Mouse (Mus musculus) neural tube, embryonic 15.5 days (tissue): ENCODE measurements around the gene Dalrd3. TPM values are rescaled to one million over a fixed set of nuclear protein-coding genes. Genes with fewer than 3 reads are reported as not detected.

Experiments
- ATAC-seq: fragments of 200-750 bp; cut with Nextera tagmentation; 2 replicates; pipeline ENCODE4 v1.8.0; 2017; ENCODE audit warnings: mild to moderate bottlenecking, moderate TSS enrichment, moderate library complexity; ENCODE audit not compliant: low FRiP score
- H3K27ac ChIP-seq: fragments of 300-500 bp; sonication (generic); replicated peaks from 2 replicates; pipeline ENCODE4 v1.5.1; 2015; ENCODE audit warnings: mild to moderate bottlenecking, inconsistent platforms
- H3K27me3 ChIP-seq: fragments of 300-500 bp; sonication (generic); replicated peaks from 2 replicates; pipeline ENCODE4 v1.6.1; 2015; ENCODE audit warnings: inconsistent platforms
- H3K36me3 ChIP-seq: fragments of 300-500 bp; sonication (generic); 2 replicates; pipeline ENCODE4 v1.6.1; 2015; ENCODE audit warnings: inconsistent platforms
- H3K4me1 ChIP-seq: fragments of 300-500 bp; sonication (generic); 2 replicates; pipeline ENCODE4 v1.6.1; 2015; ENCODE audit warnings: inconsistent platforms
- H3K4me2 ChIP-seq: fragments of 300-500 bp; sonication (generic); 2 replicates; pipeline ENCODE4 v1.6.1; 2015; ENCODE audit warnings: inconsistent platforms, mild to moderate bottlenecking, moderate library complexity
- H3K4me3 ChIP-seq: fragments of 300-500 bp; sonication (generic); replicated peaks from 2 replicates; pipeline ENCODE4 v1.5.1; 2015; ENCODE audit warnings: mild to moderate bottlenecking, inconsistent platforms
- H3K9ac ChIP-seq: fragments of 300-500 bp; sonication (generic); replicated peaks from 2 replicates; pipeline ENCODE4 v1.6.1; 2015; ENCODE audit warnings: mild to moderate bottlenecking, inconsistent platforms
- H3K9me3 ChIP-seq: fragments of 300-500 bp; sonication (generic); replicated peaks from 2 replicates; pipeline ENCODE4 v1.6.1; 2016; ENCODE audit warnings: inconsistent platforms
- WGBS: fragments of 180-500 bp; shearing (Covaris S2); methylation state at CpG from one replicate; pipeline ENCODE4 v1.1.7; 2015; ENCODE audit warnings: mixed read lengths; 5-methylcytosine and 5-hydroxymethylcytosine counted together
- polyA plus RNA-seq: library from polyadenylated mRNA; unstranded; fragments of >200 nt; fragmentation: Nextera tagmentation; extraction: Ambion mirVana; gene quantifications from 2 replicates; pipeline ENCODE4 v1.2.1, GENCODE M21; 2015

The Dalrd3 gene
- polyA plus RNA-seq, 1 experiment from 2014 or later: 285 TPM

GRCm38 (mm10) chr9:108564131-108564530, 5.6 kb upstream of the Dalrd3 start:
- H3K9me3 ChIP-seq: no peaks in the 10 kb centered on the region
- H3K9ac ChIP-seq: no peak overlapping the region
- peaks cover 41% of the 10 kb centered on the region for H3K36me3 ChIP-seq
- no peaks in the 10 kb centered on the region for H3K27me3 ChIP-seq
- H3K4me2 ChIP-seq: no peak overlapping the region
- WGBS: 91% methylated on average over 7 of the region's 7 CpGs
- H3K4me1 ChIP-seq: peaks cover 56% of the 10 kb centered on the region
- no peak for ATAC-seq
- H3K27ac ChIP-seq: no peak overlapping the region
- no peak overlapping the region for H3K4me3 ChIP-seq

DNA sequence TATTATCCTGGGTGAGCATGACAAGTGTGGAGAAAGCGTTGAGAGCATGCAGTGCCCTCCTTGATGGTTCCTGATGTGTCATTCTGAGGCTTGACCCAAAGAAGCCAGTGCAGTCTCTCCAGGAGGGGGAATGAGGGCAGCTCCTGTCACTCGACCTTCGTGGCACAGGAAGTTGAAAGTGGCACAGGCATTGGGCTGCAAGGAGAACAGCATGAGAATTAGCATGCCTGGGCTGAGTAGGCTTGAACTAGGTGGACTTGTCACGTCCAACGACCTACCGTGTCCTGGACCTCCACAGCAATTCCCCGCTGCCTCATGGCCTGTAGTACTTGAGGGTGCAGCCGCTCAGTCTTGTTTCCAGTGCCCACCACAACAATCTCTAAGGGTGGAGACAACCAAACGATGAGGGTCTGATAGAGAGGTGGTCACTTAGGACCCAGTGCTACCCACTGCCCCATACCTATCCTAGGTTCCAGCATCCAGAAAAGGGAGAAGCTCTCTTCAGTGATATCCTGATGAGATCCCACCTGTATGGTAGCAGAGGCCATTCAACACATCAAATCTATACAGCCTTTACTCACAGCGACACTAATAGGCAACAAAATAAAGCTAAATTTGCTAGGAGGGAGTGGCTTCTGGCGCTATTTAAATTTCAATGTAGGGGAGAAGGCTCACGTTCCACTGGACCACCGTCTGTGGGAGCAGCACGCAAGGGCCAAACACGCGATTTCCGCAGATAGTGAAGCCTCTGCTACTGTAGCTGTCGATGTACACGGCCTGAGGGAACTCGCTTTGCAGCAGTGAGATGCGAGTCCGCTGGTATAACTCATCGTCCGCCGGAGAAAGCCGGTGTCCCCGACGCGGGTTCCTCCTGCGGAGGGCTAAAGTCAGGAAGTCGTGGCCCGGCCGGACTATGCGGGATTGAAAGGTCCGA, 3.5 kb upstream of the Dalrd3 start:
- 13% methylated on average over 35 of the region's 35 CpGs for WGBS
- Histone ChIP-seq H3K9me3 (no peaks in the 10 kb centered on the region), H3K4me3 (peak overlapping the region; percentile 78), H3K27me3 (no peaks in the 10 kb centered on the region), H3K36me3 (peaks cover 44% of the 10 kb centered on the region), H3K4me2 (peak overlapping the region; percentile 90), H3K9ac (peak overlapping the region; percentile 64), H3K4me1 (peaks cover 66% of the 10 kb centered on the region), H3K27ac (peak overlapping the region; percentile 96)
- 0 out of 2 replicates have a peak, but pooled peaks have one; percentile 0 for ATAC-seq

- no peaks in the 10 kb centered on the region for H3K9me3 ChIP-seq
- peak; percentile 89 for ATAC-seq
- peaks cover 49% of the 10 kb centered on the region for H3K36me3 ChIP-seq
- H3K4me1 ChIP-seq: peaks cover 58% of the 10 kb centered on the region
- peak within 1 kb of the TSS; percentile 96 for H3K27ac ChIP-seq
- under 1% methylated on average over 73 of the region's 73 CpGs for WGBS
- peak within 1 kb of the TSS; percentile 90 for H3K4me2 ChIP-seq
- peak within 1 kb of the TSS; percentile 64 for H3K9ac ChIP-seq
- no peaks in the 10 kb centered on the region for H3K27me3 ChIP-seq
- peak within 1 kb of the TSS; percentile 78 for H3K4me3 ChIP-seq
These were observed 2.6 kb upstream of the Dalrd3 start, which contains the start of gene Ndufaf3 for GRCm38 (mm10) chr9:108566815-108567776. TSS of gene Ndufaf3 (minus strand) at chr9:108567434.

- Histone ChIP-seq H3K4me3 (peak overlapping the region; percentile 78), H3K9me3 (no peaks in the 10 kb centered on the region), H3K4me1 (peaks cover 58% of the 10 kb centered on the region), H3K36me3 (peaks cover 54% of the 10 kb centered on the region), H3K27me3 (no peaks in the 10 kb centered on the region), H3K27ac (peak overlapping the region; percentile 96), H3K4me2 (peak overlapping the region; percentile 90), H3K9ac (peak overlapping the region; percentile 64)
- ATAC-seq: no peak
- 18% methylated on average over 18 of the region's 18 CpGs for WGBS
These were observed 1.7 kb upstream of the Dalrd3 start for GRCm38 (mm10) chr9:108567931-108568419.

DNA sequence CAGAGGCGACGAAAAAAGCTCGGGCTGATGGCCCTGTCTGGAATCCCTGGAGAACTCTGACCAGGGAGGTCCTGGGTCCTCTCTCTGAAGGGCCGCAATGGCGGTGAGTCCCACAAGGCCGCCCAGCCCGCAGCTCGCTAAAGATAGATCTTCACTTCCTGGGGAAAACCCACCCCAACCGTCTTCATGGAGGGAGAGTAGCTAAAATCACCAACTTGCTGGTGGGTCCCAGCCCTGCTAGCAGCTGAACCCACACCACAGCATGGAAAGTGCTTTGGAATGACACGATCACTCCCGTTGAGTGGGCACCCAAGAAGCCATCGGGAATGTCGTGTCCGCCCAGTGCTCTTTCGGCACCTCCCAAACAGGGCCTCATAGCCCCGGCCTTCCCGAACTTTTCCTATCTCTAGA, 1.2 kb upstream of the Dalrd3 start:
- H3K36me3 ChIP-seq: peaks cover 55% of the 10 kb centered on the region
- no peak for ATAC-seq
- peak overlapping the region; percentile 90 for H3K4me2 ChIP-seq
- no peaks in the 10 kb centered on the region for H3K27me3 ChIP-seq
- no peak overlapping the region for H3K27ac ChIP-seq
- WGBS: 83% methylated on average over 17 of the region's 17 CpGs
- no peak overlapping the region for H3K9ac ChIP-seq
- no peaks in the 10 kb centered on the region for H3K9me3 ChIP-seq
- H3K4me1 ChIP-seq: peaks cover 64% of the 10 kb centered on the region
- H3K4me3 ChIP-seq: peak overlapping the region; percentile 78

DNA sequence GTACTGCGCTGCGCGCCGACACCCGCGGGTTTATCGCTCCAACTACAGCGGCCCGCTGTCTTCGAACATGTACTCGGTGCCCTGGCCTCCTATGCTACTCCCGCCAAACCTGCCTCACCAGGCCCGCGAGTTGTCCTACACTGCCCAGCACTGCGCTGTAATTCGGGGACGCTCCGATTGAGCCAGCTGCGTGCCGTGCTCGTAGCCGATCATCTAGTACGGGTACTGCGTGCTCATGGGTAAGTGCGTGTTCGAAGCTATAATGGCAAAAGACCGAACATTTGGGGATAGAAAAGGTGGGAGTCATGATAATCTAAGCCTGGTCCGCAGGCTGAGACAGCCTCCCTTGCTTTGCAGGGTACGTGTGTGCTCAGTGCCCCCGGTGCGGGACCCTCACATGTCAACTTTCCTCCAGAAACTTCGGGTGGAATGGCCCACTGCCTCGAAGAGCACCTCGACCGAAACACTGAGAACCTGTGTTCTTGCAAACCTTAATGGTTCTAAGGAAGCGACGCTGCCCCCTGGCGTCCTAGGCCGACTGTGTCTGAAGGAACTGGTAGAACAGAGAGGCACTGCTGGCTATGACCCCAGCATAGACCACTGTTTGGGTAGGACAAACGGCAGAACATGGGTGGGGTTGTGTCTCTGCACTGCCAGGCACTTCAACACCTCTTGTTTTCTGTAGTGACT, 666 bp downstream of the Dalrd3 start:
- H3K9me3 ChIP-seq: no peaks in the 10 kb centered on the region
- peak overlapping the region; percentile 65 for H3K4me3 ChIP-seq
- H3K27me3 ChIP-seq: no peaks in the 10 kb centered on the region
- H3K4me1 ChIP-seq: peaks cover 74% of the 10 kb centered on the region
- H3K9ac ChIP-seq: peak overlapping the region; percentile 59
- H3K36me3 ChIP-seq: peaks cover 48% of the 10 kb centered on the region
- H3K4me2 ChIP-seq: peak overlapping the region; percentile 90
- 2% methylated on average over 40 of the region's 40 CpGs for WGBS
- ATAC-seq: no peak
- peak overlapping the region; percentile 76 for H3K27ac ChIP-seq

- Histone ChIP-seq H3K4me1 (peaks cover 75% of the 10 kb centered on the region), H3K4me2 (no peak overlapping the region), H3K4me3 (no peak overlapping the region), H3K27me3 (no peaks in the 10 kb centered on the region), H3K9ac (no peak overlapping the region), H3K27ac (no peak overlapping the region), H3K36me3 (peaks cover 49% of the 10 kb centered on the region), H3K9me3 (no peaks in the 10 kb centered on the region)
- WGBS: 94% methylated on average over 16 of the region's 16 CpGs
- no peak for ATAC-seq
These were observed 1.8 kb downstream of the Dalrd3 start for GRCm38 (mm10) chr9:108571401-108571973.

DNA sequence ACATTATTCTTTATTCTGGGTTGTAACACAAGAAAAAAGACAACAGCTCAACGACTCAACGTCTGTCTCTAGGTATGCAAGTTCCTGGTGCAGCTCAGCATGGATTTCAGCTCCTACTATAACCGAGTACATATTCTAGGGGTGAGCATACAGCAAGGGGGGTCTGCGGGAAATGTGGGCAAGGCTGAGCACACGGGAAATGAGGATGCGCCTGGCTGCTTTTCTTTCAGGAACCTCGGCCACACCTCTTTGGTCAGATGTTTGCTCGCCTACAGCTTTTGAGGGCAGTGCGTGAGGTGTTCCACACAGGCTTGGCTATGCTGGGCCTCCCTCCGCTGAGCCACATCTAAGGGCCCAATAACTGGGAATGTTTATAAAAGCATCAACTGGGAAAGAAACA, 2.6 kb downstream of the Dalrd3 start:
- WGBS: 88% methylated on average over 10 of the region's 10 CpGs
- no peaks in the 10 kb centered on the region for H3K27me3 ChIP-seq
- no peak for ATAC-seq
- H3K4me1 ChIP-seq: peaks cover 83% of the 10 kb centered on the region
- H3K9me3 ChIP-seq: no peaks in the 10 kb centered on the region
- no peak overlapping the region for H3K27ac ChIP-seq
- H3K36me3 ChIP-seq: peaks cover 49% of the 10 kb centered on the region
- no peak overlapping the region for H3K4me2 ChIP-seq
- H3K9ac ChIP-seq: no peak overlapping the region
- no peak overlapping the region for H3K4me3 ChIP-seq

DNA sequence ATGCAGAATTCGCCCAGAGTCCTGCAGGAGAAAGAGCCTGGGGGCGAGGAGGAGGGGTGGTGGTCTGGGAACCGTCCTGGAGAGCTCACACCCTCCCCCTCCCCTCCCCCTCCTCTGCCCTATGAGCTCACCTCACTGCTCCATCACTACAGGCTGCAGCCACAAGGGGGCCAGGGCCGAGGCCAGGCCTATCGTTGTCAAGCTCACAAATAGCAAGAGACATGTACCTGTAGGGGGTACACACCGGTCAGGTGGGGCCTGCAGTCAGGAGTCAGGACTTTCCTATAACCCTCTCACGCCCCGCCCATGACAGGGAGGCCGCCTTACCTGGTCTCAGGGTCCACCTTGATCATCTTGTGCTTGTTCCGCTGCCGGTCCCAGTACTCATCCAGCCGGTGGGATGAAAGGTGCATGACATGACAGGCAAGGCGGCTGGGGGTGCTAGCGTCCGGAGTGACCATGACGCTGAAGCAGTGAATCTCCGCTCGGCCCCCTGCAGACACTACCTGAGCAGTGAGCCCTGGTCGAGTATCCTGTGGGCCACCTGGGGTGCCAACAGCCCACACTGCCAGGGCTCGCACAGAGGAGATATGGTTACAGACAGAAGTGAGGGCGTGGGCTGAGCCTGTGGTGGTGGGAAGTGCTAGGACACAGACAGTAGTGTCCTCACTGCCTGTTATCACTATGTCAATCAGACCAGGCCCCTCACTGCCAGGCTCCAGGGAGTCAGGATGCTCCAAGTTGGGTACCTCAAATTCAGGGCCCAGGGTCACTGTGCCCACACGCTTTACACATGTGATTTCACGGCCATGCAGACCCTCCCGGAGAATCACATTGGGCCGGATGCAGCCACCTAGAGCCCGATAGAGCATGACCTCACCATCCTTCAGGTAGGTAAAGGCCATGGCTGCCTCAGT, 4.3 kb downstream of the Dalrd3 start:
- WGBS: 55% methylated on average over 26 of the region's 26 CpGs
- Histone ChIP-seq H3K4me2 (peak overlapping the region; percentile 22; the same call in 1 of the 2 replicates), H3K9ac (no peak overlapping the region; the same call in 1 of the 2 replicates), H3K36me3 (peaks cover 49% of the 10 kb centered on the region), H3K9me3 (no peaks in the 10 kb centered on the region), H3K4me3 (no peak overlapping the region), H3K27ac (no peak overlapping the region), H3K27me3 (no peaks in the 10 kb centered on the region), H3K4me1 (peaks cover 77% of the 10 kb centered on the region)
- no peak for ATAC-seq

DNA sequence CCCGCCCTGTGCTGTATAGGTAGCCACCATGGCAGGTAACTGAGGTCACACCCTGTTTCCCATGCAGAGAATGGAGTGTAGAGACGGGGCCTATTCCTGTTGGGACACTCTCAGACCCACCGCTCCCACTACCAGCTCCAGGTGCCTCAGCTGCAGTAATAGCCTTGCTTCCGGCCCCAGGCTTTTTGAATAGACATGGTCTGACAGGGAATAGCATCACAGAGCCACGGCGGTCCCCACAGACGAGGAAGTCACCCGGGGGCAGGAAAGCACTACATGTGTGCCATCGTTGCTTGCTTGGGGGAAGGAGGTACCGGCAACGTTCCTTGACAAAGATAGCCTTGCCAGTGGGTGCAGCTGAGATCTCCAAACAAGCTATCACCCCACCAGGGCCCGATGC, 5.2 kb downstream of the Dalrd3 start:
- H3K9ac ChIP-seq: 0 out of 2 replicates have a peak overlapping the region, but pooled peaks have one; percentile 14
- 80% methylated on average over 12 of the region's 12 CpGs for WGBS
- H3K9me3 ChIP-seq: no peaks in the 10 kb centered on the region
- no peak overlapping the region for H3K4me3 ChIP-seq
- peak overlapping the region; percentile 67 for H3K4me2 ChIP-seq
- peaks cover 79% of the 10 kb centered on the region for H3K4me1 ChIP-seq
- no peak overlapping the region for H3K27ac ChIP-seq
- ATAC-seq: no peak
- no peaks in the 10 kb centered on the region for H3K27me3 ChIP-seq
- peaks cover 49% of the 10 kb centered on the region for H3K36me3 ChIP-seq
